Mouse (Mus musculus): ENCODE measurements around the gene Stk33.

DNA sequence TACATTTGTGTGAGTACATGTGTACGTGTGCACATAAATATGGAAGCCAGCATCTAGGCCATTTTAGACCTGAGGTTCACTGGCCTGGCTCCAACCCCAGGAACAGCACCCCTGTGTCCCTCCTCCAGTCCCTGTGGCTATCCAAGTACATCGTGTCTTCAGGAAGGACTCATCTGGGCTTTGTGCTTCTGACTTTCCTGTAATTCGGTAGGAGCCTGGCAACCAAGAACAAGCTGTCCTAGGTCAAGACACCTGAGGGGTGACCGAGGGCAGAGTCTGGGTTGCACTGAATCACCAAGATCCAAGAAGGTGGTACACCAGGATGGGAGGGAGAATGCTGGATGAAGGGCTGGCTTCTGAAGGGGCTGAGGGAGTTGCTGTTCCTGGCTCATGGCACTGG lies 163.0 kb downstream of the Stk33 start:
- TF ChIP-seq POLR2A (IDR thresholded peaks at IDR 0.05; ENCODE audit: extremely low read depth, insufficient read depth, low read length), result no peak
- TF ChIP-seq CTCF (IDR thresholded peaks at IDR 0.05; ENCODE audit: extremely low read depth, insufficient read depth, low read length), result no peak
